Mouse (Mus musculus): ENCODE measurements around the gene Sfn. TPM values are rescaled to one million over a fixed set of nuclear protein-coding genes. Genes with fewer than 3 reads are reported as not detected.
A peak's percentile ranks its signal among the peaks of the same experiment; 100 is the strongest.

Gene Sfn
- polyA plus RNA-seq, 1 experiment from 2014 or later, result 355 TPM

DNA sequence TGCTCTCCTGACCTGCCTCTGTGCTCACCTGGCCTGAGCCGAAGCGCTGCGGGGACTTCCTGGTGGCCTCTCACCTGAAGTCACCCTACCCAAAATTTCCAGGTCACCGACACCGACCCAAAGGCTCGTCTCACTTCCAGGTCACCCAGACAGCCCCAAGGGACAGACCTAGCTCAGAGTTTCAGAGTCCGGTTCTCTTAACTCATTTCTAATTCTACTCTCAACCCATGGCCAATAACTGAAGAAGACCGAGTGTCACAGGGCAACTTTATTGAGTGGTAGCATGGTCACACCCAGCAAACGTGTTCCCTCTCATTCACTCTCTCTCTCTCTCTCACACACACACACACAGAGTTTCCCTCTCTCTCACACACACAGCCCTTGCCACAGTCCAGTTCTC is 1.7 kb downstream of the Sfn start:
- 11% methylated on average over 9 of the region's 9 CpGs for WGBS
- Histone ChIP-seq H3K9ac (ENCODE audit: low read length) (peak overlapping the region; percentile 67), H3K4me3 (ENCODE audit: low read depth, low read length) (peak overlapping the region; percentile 53), H3K4me2 (replicated peaks; ENCODE audit: low read depth) (peak overlapping the region; percentile 68), H3K36me3 (ENCODE audit: control insufficient read depth, insufficient read depth, low read length) (peaks cover 5% of the 10 kb centered on the region; the same call in 1 of the 2 replicates), H3K27me3 (ENCODE audit: control insufficient read depth, insufficient read depth, low read length) (no peaks in the 10 kb centered on the region), H3K9me3 (ENCODE audit: control insufficient read depth, low read length) (no peaks in the 10 kb centered on the region), H3K27ac (replicated peaks) (peak overlapping the region; percentile 94), H3K4me1 (replicated peaks; ENCODE audit: control insufficient read depth, insufficient read depth) (no peaks in the 10 kb centered on the region)
- no peak for TF ChIP-seq CTCF (IDR thresholded peaks at IDR 0.05; ENCODE audit: low read depth)
- no peak for TF ChIP-seq EP300 (optimal IDR thresholded peaks at IDR 0.05)
- ATAC-seq (ENCODE audit: low FRiP score, low TSS enrichment), result no peak
- DNase-seq (ENCODE audit: low spot score), result peak; percentile 46

DNA sequence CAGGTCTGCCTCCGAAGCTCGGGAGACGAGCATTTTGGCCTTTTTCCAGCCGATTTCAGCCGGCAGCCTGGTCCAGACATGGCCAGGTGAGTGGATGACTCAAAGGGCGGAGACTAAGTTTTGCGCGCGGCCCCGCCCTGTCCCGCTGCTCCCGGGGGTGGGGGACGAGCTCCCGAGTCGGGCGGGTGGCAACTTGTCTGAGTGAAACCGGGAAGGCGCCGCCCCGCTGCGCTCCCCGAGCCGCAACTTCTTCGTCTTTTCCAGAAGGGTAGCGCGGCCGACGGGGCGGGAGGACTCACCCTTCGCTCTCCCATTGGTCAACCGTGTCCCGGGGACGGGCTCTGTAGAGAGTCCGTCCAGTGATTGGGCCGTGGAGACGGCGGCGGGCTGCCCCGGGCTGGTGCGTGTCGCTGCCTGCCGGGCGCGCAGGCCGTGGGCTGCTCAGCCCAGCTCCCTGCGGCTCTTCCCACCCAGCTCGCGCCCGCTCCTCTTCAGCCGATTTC is 2.3 kb downstream of the Sfn start:
- TF ChIP-seq EP300 (optimal IDR thresholded peaks at IDR 0.05) (no peak), CTCF (IDR thresholded peaks at IDR 0.05; ENCODE audit: low read depth) (no peak; the same call in 1 of the 2 replicates)
- peak overlapping the region; percentile 94 for H3K27ac ChIP-seq (replicated peaks)
- peak; percentile 97 for DNase-seq (ENCODE audit: low spot score)
- WGBS, result under 1% methylated on average over 50 of the region's 50 CpGs
- no peaks in the 10 kb centered on the region for H3K9me3 ChIP-seq (ENCODE audit: control insufficient read depth, low read length)
- peak overlapping the region; percentile 53 for H3K4me3 ChIP-seq (ENCODE audit: low read depth, low read length)
- H3K9ac ChIP-seq (ENCODE audit: low read length), result peak overlapping the region; percentile 67
- ATAC-seq (ENCODE audit: low FRiP score, low TSS enrichment), result peak; percentile 92
- peak overlapping the region; percentile 68 for H3K4me2 ChIP-seq (replicated peaks; ENCODE audit: low read depth)
- H3K27me3 ChIP-seq (ENCODE audit: control insufficient read depth, insufficient read depth, low read length), result no peaks in the 10 kb centered on the region
- H3K36me3 ChIP-seq (ENCODE audit: control insufficient read depth, insufficient read depth, low read length), result peaks cover 5% of the 10 kb centered on the region; the same call in 1 of the 2 replicates
- no peaks in the 10 kb centered on the region for H3K4me1 ChIP-seq (replicated peaks; ENCODE audit: control insufficient read depth, insufficient read depth)

DNA sequence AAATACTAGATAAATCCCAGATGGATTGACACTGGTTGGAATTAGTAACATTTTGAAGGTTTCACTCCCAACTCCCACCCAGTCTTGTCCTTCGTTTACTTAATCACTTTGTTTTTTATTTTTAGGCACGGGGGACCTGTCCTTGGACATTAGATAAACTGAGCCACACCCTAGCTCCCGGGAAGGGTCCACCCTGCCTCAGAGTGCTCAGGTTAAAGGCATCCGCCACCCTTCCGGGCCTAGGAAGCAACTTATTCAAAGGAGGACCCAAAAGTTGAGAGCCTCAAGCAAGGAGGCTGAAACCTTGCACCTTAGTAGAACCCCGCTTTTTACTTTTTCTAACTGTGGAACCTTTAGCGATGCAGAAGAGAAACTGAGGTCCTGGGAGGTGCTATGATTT is 2.9 kb downstream of the Sfn start:
- DNase-seq (ENCODE audit: low spot score) (peak; percentile 38), ATAC-seq (ENCODE audit: low FRiP score, low TSS enrichment) (no peak)
- peaks cover 4% of the 10 kb centered on the region; the same call in 1 of the 2 replicates for H3K36me3 ChIP-seq (ENCODE audit: control insufficient read depth, insufficient read depth, low read length)
- no peak for TF ChIP-seq EP300 (optimal IDR thresholded peaks at IDR 0.05)
- no peak for TF ChIP-seq CTCF (IDR thresholded peaks at IDR 0.05; ENCODE audit: low read depth)
- H3K4me3 ChIP-seq (ENCODE audit: low read depth, low read length), result peak overlapping the region; percentile 53
- no peaks in the 10 kb centered on the region for H3K9me3 ChIP-seq (ENCODE audit: control insufficient read depth, low read length)
- peak overlapping the region; percentile 94 for H3K27ac ChIP-seq (replicated peaks)
- H3K4me2 ChIP-seq (replicated peaks; ENCODE audit: low read depth), result peak overlapping the region; percentile 68
- H3K4me1 ChIP-seq (replicated peaks; ENCODE audit: control insufficient read depth, insufficient read depth), result no peaks in the 10 kb centered on the region
- no peaks in the 10 kb centered on the region for H3K27me3 ChIP-seq (ENCODE audit: control insufficient read depth, insufficient read depth, low read length)
- 12% methylated on average over 7 of the region's 7 CpGs for WGBS
- H3K9ac ChIP-seq (ENCODE audit: low read length), result peak overlapping the region; percentile 57

DNA sequence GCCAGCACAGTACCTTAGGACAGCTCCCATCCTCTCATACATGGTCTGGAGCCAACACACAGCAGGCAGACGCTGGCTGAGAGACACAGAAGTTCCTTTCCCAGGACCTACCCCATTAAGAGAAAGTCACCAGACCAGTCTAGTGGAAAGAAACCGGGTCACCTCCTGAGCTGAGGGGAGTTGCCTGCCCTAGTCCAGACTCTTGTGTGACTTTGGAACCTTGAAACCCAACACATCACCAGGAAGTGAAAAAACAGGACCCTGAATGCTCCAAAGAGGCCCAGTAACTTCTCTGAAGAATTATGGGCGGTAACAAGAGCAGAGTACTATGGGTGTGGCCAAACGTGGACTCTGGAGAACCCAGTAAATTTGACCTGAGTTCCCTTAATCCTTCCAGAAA is 3.4 kb downstream of the Sfn start:
- H3K4me3 ChIP-seq (ENCODE audit: low read depth, low read length), result 0 out of 2 replicates have a peak overlapping the region, but pooled peaks have one; percentile 6
- no peak for TF ChIP-seq CTCF (IDR thresholded peaks at IDR 0.05; ENCODE audit: low read depth)
- TF ChIP-seq EP300 (optimal IDR thresholded peaks at IDR 0.05), result peak; percentile 70

DNA sequence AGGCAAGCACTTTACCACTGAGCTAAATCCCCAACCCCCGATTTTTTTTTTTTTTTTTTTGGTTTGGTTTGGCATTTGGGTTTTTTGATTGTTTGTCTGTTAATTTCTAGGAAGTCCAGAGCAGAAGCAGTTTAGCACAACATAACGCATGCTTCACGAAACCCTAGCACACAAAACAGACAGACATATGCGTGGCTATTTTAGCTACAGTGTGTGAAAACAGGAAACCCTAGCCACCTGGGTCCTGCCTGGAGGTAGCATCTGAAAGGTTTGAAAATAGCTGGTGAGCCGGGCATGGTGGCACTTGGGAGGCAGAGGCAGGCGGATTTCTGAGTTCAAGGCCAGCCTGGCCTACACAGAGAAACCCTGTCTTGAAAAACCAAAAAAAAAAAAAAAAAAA is 5.9 kb downstream of the Sfn start:
- H3K9ac ChIP-seq (ENCODE audit: low read length), result no peak overlapping the region
- H3K36me3 ChIP-seq (ENCODE audit: control insufficient read depth, insufficient read depth, low read length), result no peaks in the 10 kb centered on the region
- H3K4me1 ChIP-seq (replicated peaks; ENCODE audit: control insufficient read depth, insufficient read depth), result no peaks in the 10 kb centered on the region
- H3K4me2 ChIP-seq (replicated peaks; ENCODE audit: low read depth), result no peak overlapping the region
- TF ChIP-seq EP300 (optimal IDR thresholded peaks at IDR 0.05) (no peak), CTCF (IDR thresholded peaks at IDR 0.05; ENCODE audit: low read depth) (no peak)
- no peak overlapping the region for H3K4me3 ChIP-seq (ENCODE audit: low read depth, low read length)
- WGBS, result 70% methylated on average over 6 of the region's 6 CpGs
- no peak for DNase-seq (ENCODE audit: low spot score)
- no peaks in the 10 kb centered on the region for H3K9me3 ChIP-seq (ENCODE audit: control insufficient read depth, low read length)
- H3K27me3 ChIP-seq (ENCODE audit: control insufficient read depth, insufficient read depth, low read length), result no peaks in the 10 kb centered on the region
- H3K27ac ChIP-seq (replicated peaks), result no peak overlapping the region
- no peak for ATAC-seq (ENCODE audit: low FRiP score, low TSS enrichment)

More for the DNA sequence above, 3.4 kb downstream of the Sfn start:
- peak; percentile 71 for ATAC-seq (ENCODE audit: low FRiP score, low TSS enrichment)
- 25% methylated on average over 4 of the region's 4 CpGs for WGBS
- H3K9ac ChIP-seq (ENCODE audit: low read length), result no peak overlapping the region
- peak overlapping the region; percentile 68 for H3K4me2 ChIP-seq (replicated peaks; ENCODE audit: low read depth)
- H3K27me3 ChIP-seq (ENCODE audit: control insufficient read depth, insufficient read depth, low read length), result no peaks in the 10 kb centered on the region
- H3K4me1 ChIP-seq (replicated peaks; ENCODE audit: control insufficient read depth, insufficient read depth), result no peaks in the 10 kb centered on the region
- no peaks in the 10 kb centered on the region for H3K9me3 ChIP-seq (ENCODE audit: control insufficient read depth, low read length)
- peak; percentile 74 for DNase-seq (ENCODE audit: low spot score)
- H3K36me3 ChIP-seq (ENCODE audit: control insufficient read depth, insufficient read depth, low read length), result no peaks in the 10 kb centered on the region
- peak overlapping the region; percentile 94 for H3K27ac ChIP-seq (replicated peaks)

DNA sequence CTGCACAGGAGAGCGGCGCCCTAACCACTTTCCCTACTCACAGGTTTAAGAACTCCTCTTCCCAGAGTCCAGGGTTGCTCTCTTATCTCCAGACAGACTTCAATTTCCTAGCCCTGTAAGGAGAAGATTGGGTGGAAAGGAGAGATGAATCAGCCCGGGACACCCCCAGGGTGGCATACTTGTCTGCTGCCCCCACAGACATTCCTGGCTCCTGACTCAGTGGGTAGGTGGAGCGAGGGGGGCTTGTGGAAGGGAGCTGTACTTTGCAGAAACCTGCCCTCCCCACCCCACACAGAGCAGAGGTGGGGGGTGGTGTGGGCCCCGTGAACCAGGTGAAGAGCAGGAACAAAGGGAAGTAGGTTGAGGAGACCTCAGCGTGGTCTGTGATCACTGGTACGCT is 6.4 kb downstream of the Sfn start:
- WGBS, result 49% methylated on average over 7 of the region's 7 CpGs
- no peak overlapping the region for H3K4me3 ChIP-seq (ENCODE audit: low read depth, low read length)
- DNase-seq (ENCODE audit: low spot score), result no peak
- no peak overlapping the region for H3K4me2 ChIP-seq (replicated peaks; ENCODE audit: low read depth)
- no peak overlapping the region for H3K27ac ChIP-seq (replicated peaks)
- H3K27me3 ChIP-seq (ENCODE audit: control insufficient read depth, insufficient read depth, low read length), result no peaks in the 10 kb centered on the region
- no peaks in the 10 kb centered on the region for H3K4me1 ChIP-seq (replicated peaks; ENCODE audit: control insufficient read depth, insufficient read depth)
- H3K9me3 ChIP-seq (ENCODE audit: control insufficient read depth, low read length), result no peaks in the 10 kb centered on the region
- TF ChIP-seq EP300 (optimal IDR thresholded peaks at IDR 0.05) (no peak), CTCF (IDR thresholded peaks at IDR 0.05; ENCODE audit: low read depth) (no peak)
- no peaks in the 10 kb centered on the region for H3K36me3 ChIP-seq (ENCODE audit: control insufficient read depth, insufficient read depth, low read length)
- ATAC-seq (ENCODE audit: low FRiP score, low TSS enrichment), result no peak
- H3K9ac ChIP-seq (ENCODE audit: low read length), result no peak overlapping the region

Measured in stomach, postnatal 0 days (tissue).